Mouse (Mus musculus) MN1 (cell line): ENCODE measurements around the gene Zfp74.
A peak's percentile ranks its signal among the peaks of the same experiment; 100 is the strongest.
"Not testable (repeated sequence)": the region's sequence is repeated elsewhere in the genome, so short reads cannot be mapped to it uniquely, and the experiment has no call there.

Source experiments
- DNase-seq: peaks from one replicate; pipeline ENCODE4 v3.0.0-alpha.2; 2016; ENCODE audit warnings: low spot score

Gene Zfp74

GRCm38 (mm10) chr7:29953513-29954401, at the start of gene Zfp74:
TSS of gene Zfp74 (minus strand) at chr7:29954089.
- DNase-seq = peak; percentile 89

DNA sequence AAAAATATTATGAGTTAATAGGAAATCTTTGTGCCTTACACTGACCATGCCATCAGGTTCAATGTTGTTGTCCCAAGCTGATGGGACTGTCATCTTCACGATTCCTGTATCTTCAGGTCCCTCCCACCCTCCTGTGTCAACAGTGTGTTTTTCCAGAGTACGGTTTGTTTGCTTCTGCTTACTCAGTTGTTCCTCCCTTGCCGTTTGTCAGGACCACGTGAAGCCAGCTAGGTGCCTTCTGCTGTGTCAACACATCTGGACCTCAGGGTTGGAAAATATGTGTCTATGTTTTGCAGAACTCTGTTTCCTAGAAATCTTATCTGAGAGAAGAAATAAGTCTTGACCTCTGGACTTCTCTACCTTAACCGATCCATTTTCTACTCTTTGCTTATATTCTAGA, 46.7 kb upstream of the Zfp74 start:
- DNase-seq = no peak

- no peak for DNase-seq
Observed at GRCm38 (mm10) chr7:29995134-29995533, 41.2 kb upstream of the Zfp74 start.

GRCm38 (mm10) chr7:29993340-29993739, 39.5 kb upstream of the Zfp74 start:
- no peak for DNase-seq

DNA sequence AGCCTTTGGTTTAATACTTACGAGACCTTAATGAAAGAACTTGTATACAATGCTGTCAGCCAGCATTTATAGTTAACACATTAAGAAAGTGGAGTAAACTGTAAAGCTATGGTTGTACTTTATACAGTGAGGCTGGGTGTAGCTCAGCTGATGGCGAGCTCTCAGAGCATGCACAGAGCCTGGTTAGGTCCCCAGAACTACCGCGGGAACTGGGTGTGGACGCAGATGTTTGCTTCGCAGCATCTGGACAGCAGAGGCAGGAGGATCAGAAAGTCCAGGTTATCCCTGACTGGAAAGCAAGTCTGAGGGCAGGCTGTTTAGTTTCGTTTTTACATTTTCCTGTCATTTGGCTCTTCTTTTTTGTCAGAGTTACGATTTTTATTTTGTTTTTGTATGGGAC, 38.8 kb upstream of the Zfp74 start:
- no peak for DNase-seq

DNA sequence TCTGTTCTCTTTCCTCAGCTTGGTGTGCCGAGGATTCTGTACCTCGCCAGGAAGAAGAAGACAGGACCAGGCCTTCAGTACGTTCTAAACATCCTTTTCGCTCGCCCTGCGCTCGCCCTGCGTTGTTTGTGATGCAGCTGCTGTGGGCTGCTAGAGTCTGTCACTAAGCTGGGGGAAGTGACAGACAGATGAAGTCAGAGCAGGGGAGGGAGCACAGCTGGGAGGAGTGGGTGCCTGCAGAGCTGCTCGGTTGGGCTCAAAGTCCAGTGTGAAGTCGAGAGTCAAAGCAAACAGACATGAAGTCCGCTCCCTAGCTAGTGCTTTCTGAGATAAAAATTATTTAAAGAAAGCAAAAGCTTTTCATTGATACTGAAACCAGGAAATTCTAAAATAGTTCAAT, 35.1 kb upstream of the Zfp74 start:
- no peak for DNase-seq

DNA sequence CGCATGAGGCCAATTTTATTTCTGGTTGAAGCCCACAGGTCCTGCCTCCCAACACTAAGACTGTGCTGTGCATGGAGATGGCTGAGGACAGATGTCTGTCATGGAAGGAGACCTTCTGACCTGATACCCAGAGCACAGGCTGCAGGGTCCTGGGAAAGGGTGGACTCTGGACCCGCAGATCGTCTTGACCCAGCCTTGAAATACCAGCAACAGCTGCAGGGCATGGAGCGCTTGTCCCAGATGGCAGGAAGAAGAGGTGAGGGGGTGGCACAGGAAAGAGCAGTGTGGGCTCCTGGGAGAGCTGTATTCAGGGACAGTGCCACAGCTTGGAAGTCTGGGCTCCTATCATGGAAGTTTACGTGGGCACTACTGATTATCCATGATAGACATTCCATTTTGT, 33.7 kb upstream of the Zfp74 start:
- no peak for DNase-seq

DNA sequence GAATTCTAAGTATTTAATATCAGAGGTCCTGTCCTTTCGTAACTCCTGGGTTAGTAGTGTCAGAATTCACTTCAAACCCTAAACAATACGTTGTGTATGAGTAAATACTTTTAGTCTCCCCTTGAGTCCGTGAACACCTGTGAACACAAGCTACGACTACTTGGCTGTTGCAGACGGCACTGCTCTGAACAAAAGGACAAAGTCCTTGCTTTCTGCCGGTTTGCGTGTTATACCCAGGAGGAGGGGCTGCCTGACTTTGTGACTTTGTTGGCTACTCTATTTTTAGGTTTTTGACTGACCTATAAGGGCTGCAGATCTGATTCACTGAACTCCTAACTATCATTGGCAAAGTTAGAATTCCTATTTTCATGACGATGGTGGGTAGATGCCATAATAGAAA, 32.2 kb upstream of the Zfp74 start:
- DNase-seq = no peak

- DNase-seq = peak; percentile 97
Observed at GRCm38 (mm10) chr7:29983690-29984380, 29.9 kb upstream of the Zfp74 start, which contains the start of gene Zfp568. TSS of gene Zfp568 (plus strand) at chr7:29983955.

DNA sequence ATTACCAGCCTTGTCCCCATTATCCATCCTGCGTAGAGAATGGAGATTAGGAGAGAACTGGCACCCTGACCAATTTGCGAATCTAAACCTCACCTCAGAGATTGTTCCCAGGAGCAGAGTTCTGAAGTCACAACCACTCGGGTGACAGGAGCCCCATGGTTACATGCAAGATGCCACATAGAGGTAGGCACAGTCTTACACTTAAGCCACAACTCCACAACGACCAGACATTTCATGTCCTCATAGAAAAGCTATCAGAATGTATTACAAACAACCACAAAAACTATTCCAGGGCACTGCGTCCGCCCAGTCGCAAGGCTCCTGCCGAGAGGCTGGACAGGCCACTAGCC, 29.4 kb upstream of the Zfp74 start:
- DNase-seq = no peak

GRCm38 (mm10) chr7:29982931-29983330, 29.0 kb upstream of the Zfp74 start:
- DNase-seq = no peak

- no peak for DNase-seq
Observed at GRCm38 (mm10) chr7:29982341-29982740, 28.5 kb upstream of the Zfp74 start.

DNA sequence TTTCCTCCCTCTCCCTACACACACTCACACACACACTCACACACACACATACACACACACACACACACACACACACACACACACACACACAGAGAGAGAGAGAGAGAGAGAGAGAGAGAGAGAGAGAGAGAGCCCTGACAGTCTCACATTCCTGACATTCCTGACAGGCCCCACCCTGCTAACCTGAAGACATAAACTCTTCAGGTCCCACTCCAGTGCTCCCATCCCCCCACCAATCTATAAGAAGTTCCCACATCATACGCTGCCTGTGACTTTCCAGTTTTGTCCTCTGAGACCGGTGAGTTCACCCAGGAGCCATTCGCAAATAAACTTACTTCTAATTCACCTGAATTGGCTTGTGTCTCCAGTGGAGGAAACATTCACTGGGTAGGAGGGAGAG, 28.0 kb upstream of the Zfp74 start:
- DNase-seq = no peak

- no peak for DNase-seq
Observed at GRCm38 (mm10) chr7:29981455-29981854, 27.6 kb upstream of the Zfp74 start.

GRCm38 (mm10) chr7:29980761-29981160, 26.9 kb upstream of the Zfp74 start:
- no peak for DNase-seq

DNA sequence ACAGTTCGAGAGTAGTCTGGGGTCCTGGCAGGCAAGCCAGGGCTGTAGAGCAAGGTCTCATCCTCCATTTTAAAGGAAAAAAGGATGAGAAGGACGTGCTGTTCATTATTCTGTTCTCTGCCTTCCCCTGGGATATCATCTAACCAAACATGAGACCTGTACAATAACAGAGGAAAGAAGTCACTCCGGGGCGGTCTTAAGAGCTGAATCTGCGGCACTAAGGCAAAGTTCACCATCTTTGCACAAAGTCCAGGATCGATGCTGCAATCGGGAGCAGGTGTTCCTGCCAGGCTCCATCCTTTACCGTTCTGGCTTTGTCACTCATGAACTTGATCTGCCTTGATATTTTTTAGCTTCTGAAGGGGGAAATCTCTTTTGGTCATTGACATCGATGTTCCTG, 16.8 kb upstream of the Zfp74 start:
- no peak for DNase-seq

DNA sequence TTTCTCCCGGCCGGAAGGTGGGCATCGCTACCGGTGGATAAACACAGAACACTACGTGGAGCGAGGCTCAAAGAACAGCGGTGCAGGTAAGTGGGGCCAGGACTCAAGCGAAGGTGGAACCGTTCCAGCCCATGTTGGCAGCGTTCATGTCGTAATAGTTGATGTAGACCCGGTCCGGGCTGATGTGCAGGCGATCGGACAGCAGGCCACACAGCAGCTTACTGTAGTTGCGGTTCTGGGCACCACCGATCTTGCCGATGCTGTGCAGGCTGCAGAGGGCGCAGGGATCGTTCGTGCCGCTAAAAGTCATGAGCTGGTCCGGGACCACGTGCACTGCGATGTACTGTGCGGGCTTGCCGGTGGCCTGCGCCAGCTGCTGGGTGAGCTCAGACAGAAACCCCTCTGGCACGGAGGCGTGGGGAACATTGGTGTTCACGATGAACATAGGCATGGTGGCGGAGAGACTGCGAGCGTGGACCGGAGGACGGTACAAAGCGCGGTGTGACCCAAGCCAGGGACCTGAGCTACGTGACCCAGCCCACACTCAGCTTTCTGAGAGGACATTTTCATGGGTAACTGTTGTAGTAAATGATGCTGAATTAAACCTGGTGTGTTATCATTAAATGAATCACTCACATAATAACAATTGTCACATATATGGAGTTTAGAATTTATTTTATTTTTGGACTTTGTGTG, 11.4 kb upstream of the Zfp74 start:
- DNase-seq = not testable (repeated sequence)

DNA sequence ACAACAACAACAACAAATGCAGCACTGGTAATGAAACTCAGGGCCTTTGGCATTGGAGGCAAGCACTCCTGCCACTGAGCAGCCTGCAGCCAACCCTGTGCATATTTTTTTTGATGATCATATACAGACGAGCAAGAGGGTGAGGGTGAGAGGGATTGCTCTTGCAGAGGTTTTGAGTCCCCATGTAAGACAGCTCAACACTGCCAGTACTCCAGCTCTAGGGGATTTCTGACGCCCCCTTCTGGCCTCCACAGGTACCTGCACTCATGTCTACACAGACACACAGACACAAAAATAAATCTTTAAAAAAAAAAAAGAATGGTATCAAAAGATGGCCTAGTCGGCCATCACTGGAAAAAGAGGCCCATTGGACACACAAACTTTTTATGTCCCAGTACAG, 5.1 kb upstream of the Zfp74 start:
- DNase-seq = no peak

GRCm38 (mm10) chr7:29958125-29958724, 4.3 kb upstream of the Zfp74 start:
- no peak for DNase-seq

DNA sequence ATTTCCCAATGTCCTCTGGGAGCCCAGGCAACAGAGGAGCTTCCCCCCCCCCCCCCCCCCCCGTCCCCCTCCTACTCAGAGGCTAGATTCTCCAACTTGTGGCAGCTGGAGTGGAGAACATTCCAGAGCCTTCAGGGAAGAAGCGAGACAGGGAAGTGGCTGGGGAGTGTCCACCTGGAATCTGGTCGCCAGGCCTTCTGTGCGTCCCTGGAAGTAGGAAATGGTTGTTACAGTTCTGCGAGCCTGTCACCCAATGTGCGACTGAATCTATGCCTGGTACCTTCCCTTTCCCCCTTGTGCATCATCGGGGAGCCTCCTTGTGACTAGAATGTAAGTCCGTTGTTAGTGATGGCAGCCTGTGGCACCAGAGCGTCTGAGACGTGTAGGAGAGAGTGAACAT, 2.4 kb upstream of the Zfp74 start:
- no peak for DNase-seq

- DNase-seq = peak; percentile 44
Observed at GRCm38 (mm10) chr7:29954731-29955130, 842 bp upstream of the Zfp74 start.

- no peak for DNase-seq
Observed at GRCm38 (mm10) chr7:29953086-29953485, 803 bp downstream of the Zfp74 start.
